Mouse (Mus musculus): ENCODE results near the gene Gpd1.

The Gpd1 gene

DNA sequence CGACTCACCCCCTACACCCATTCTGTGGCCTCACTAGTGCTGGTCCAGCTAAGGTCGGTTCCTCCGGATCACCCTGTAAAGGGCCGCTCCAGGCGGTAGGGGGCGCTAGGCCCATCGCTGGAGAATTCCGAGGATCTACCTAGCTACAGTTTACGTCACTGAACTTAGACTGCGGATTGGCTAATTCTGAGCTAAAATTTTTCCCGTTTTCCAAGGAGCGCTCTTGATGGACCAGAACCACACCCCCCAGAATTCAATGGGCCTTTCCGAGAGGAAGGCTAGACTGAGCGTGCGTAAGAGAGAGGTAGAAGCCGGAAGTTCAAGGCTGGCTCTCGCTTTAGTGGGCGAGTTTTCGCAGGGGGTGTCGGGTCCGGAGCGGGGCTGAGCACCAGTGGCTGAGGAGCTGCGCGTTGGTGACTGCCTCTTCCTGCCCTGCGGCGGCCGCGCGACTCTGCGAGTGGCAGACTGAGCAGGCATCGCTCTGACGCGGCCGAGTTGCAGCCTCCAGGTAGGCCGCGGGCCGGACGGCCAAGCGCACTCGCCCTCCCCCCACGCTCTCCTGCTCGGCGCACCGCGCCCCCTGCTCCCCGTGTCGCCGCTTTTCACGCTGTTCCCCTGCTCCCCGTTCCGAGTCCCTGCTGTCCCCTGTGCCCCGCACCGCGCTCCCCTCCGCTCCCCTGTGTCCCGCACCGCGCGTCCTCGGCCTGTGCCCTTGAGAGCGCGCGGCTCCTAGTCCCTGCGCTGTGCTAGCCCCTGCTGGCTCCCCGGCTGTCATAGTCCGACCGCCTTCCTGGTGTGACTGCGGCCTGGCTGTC lies 8.2 kb downstream of the Gpd1 start, which contains the start of gene Cox14:
Gene Cox14, plus strand, starts transcription at position 278 of the 815 bp plus-strand sequence.
- no peak; the same call in 1 of the 2 replicates for TF ChIP-seq GATA4 (IDR thresholded peaks at IDR 0.05; ENCODE audit: insufficient replicate concordance, low read length)

DNA sequence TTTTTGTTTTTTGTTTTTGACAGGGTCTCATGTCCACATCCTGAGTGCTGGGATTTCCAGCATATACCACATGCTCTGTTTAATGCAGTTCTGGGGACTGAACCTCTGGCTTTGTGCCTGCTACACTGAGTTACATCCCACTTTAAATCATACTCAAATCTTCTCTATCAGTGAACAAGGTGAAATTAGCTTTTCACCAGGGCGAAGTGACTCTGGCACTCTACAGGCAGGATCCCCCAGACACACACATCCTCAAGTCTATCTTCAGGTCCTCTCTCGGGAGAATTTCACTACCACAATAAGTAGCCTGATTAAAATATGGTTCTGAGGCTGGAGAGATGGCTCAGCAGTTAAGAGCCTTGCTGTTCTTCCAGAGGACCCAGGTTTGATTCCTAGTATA lies 9.2 kb downstream of the Gpd1 start:
- TF ChIP-seq GATA4 (IDR thresholded peaks at IDR 0.05; ENCODE audit: insufficient replicate concordance, low read length) = no peak

DNA sequence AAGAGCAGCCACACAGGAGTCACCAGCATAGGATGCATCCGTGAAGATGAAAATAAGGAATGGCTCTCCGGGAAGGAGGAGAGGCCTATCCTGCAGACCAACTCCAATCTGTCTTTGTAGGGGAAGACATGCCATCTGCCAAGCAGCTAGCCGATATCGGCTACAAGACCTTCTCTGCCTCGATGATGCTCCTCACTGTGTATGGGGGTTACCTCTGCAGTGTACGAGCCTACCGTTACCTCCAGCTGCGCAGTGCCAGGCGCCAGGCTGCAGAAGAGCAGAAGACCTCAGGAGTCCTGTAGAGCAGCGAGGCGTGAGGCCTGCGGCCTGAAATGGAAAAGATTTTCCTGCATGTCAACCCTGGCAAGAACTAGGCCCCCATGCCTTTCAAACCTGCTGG lies 10.2 kb downstream of the Gpd1 start:
- no peak for TF ChIP-seq GATA4 (IDR thresholded peaks at IDR 0.05; ENCODE audit: insufficient replicate concordance, low read length)

- no peak for TF ChIP-seq GATA4 (IDR thresholded peaks at IDR 0.05; ENCODE audit: insufficient replicate concordance, low read length)
Measured at GRCm38 (mm10) chr15:99728211-99728610, 10.9 kb downstream of the Gpd1 start.

GRCm38 (mm10) chr15:99729056-99729783 lies 11.9 kb downstream of the Gpd1 start:
- no peak for TF ChIP-seq GATA4 (IDR thresholded peaks at IDR 0.05; ENCODE audit: insufficient replicate concordance, low read length)

GRCm38 (mm10) chr15:99731167-99731566 lies 13.9 kb downstream of the Gpd1 start:
- no peak for TF ChIP-seq GATA4 (IDR thresholded peaks at IDR 0.05; ENCODE audit: insufficient replicate concordance, low read length)

GRCm38 (mm10) chr15:99731678-99732077 lies 14.4 kb downstream of the Gpd1 start:
- TF ChIP-seq GATA4 (IDR thresholded peaks at IDR 0.05; ENCODE audit: insufficient replicate concordance, low read length) = no peak

- TF ChIP-seq GATA4 (IDR thresholded peaks at IDR 0.05; ENCODE audit: insufficient replicate concordance, low read length) = no peak
Measured at GRCm38 (mm10) chr15:99733186-99733585, 15.9 kb downstream of the Gpd1 start.

GRCm38 (mm10) chr15:99735631-99736030 lies 18.3 kb downstream of the Gpd1 start:
- no peak for TF ChIP-seq GATA4 (IDR thresholded peaks at IDR 0.05; ENCODE audit: insufficient replicate concordance, low read length)

- TF ChIP-seq GATA4 (IDR thresholded peaks at IDR 0.05; ENCODE audit: insufficient replicate concordance, low read length) = no peak
Measured at GRCm38 (mm10) chr15:99736675-99737074, 19.4 kb downstream of the Gpd1 start.

GRCm38 (mm10) chr15:99740229-99740628 lies 22.9 kb downstream of the Gpd1 start:
- TF ChIP-seq GATA4 (IDR thresholded peaks at IDR 0.05; ENCODE audit: insufficient replicate concordance, low read length) = no peak

DNA sequence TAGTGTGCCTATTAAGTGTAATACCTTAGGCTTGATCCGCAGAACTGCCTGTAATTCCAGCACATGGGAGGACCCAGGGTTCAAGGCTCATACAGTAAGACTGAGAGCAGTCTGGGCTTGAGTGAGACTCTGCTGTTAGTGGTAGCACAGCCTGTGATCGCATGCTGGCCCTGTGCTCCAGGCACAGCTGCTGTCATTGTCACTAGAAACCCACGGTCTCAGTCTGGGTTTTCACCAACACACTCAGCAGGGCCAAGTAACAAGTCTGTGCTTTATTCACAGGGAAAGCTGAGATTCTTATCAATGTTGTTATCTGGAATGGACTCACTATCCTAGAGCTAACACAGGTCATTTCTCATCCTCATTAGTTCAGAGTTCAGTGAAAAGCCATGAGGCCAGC lies 36.9 kb downstream of the Gpd1 start:
- TF ChIP-seq GATA4 (IDR thresholded peaks at IDR 0.05; ENCODE audit: insufficient replicate concordance, low read length) = no peak

- TF ChIP-seq GATA4 (IDR thresholded peaks at IDR 0.05; ENCODE audit: insufficient replicate concordance, low read length) = no peak
Measured at GRCm38 (mm10) chr15:99767467-99767866, 50.2 kb downstream of the Gpd1 start.

DNA sequence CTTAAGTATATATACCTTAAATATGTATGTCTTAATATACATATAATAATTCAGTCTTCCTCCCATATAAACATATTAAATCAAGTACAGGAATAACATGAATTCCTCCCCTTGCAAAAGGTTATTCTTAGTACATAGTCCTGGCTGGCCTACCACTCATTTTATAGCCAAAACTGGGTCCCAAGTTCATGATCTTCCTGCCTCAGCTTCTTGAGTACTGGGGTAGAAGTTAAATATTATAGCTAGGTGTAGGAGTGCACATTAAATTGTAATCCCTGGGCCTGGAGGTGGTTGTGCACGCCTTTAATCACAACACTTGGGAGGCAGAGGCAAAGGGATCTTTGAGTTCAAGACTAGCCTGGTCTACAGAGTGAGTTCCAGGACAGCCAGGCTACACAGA lies 51.4 kb downstream of the Gpd1 start:
- TF ChIP-seq GATA4 (IDR thresholded peaks at IDR 0.05; ENCODE audit: insufficient replicate concordance, low read length) = no peak

GRCm38 (mm10) chr15:99771004-99771500 lies 53.7 kb downstream of the Gpd1 start:
- no peak for TF ChIP-seq GATA4 (IDR thresholded peaks at IDR 0.05; ENCODE audit: insufficient replicate concordance, low read length)
